Mouse (Mus musculus): ENCODE results near the gene Rbak. TPM values are rescaled to one million over a fixed set of nuclear protein-coding genes. Genes with fewer than 3 reads are reported as not detected.

Gene Rbak
- polyA plus RNA-seq, 1 experiment from 2014 or later: 19.3 TPM

Small RNAs within 50 kb of the gene (microRNA-seq; reads per million reads assigned to microRNA genes)
- gene Gm44405: not detected

Other genes starting within 250 kb of the Rbak start
- gene Fscn1, start 220.4 kb downstream of the Rbak start, polyA plus RNA-seq (2016; fragmentation: Nextera tagmentation; extraction: Ambion mirVana): 506 and 520 TPM in 2 replicates
- gene Rnf216, start 67.8 kb downstream of the Rbak start, polyA plus RNA-seq (2016; fragmentation: Nextera tagmentation; extraction: Ambion mirVana): 56.4 and 56.9 TPM in 2 replicates
- gene Olfr718-ps1, start 33.2 kb downstream of the Rbak start, polyA plus RNA-seq (2016; fragmentation: Nextera tagmentation; extraction: Ambion mirVana): 0.05 and 0.09 TPM in 2 replicates
- gene Spdye4b, start 242 bp upstream of the Rbak start, polyA plus RNA-seq (2016; fragmentation: Nextera tagmentation; extraction: Ambion mirVana): not detected in 2 replicates
- gene Spdye4a, start 46.1 kb upstream of the Rbak start, polyA plus RNA-seq (2016; fragmentation: Nextera tagmentation; extraction: Ambion mirVana): not detected in 2 replicates
- gene Zfp12, start 54.4 kb upstream of the Rbak start, polyA plus RNA-seq (2016; fragmentation: Nextera tagmentation; extraction: Ambion mirVana): 26.6 and 27.2 TPM in 2 replicates
- gene Zfp316, start 89.2 kb upstream of the Rbak start, polyA plus RNA-seq (2016; fragmentation: Nextera tagmentation; extraction: Ambion mirVana): 9.7 and 10.1 TPM in 2 replicates
- 0.06 and 0.12 TPM in 2 replicates for gene Zfp853, start 112.8 kb upstream of the Rbak start, polyA plus RNA-seq (2016; fragmentation: Nextera tagmentation; extraction: Ambion mirVana)
- 49.5 and 51.2 TPM in 2 replicates for gene E130309D02Rik, start 134.6 kb upstream of the Rbak start, polyA plus RNA-seq (2016; fragmentation: Nextera tagmentation; extraction: Ambion mirVana)
- gene Zdhhc4, start 148.5 kb upstream of the Rbak start, polyA plus RNA-seq (2016; fragmentation: Nextera tagmentation; extraction: Ambion mirVana): 85.6 and 85.8 TPM in 2 replicates
- 0.27 and 0.28 TPM in 2 replicates for gene Grid2ip, start 176.6 kb upstream of the Rbak start, polyA plus RNA-seq (2016; fragmentation: Nextera tagmentation; extraction: Ambion mirVana)
- gene Kdelr2, start 223.1 kb upstream of the Rbak start, polyA plus RNA-seq (2016; fragmentation: Nextera tagmentation; extraction: Ambion mirVana): 288 and 302 TPM in 2 replicates